10 mouse cellular contexts compared by ENCODE assay signal in genomic region chr4:136242065-136242703, GRCm38 (mm10). TPM values are rescaled to one million over a fixed set of nuclear protein-coding genes. Genes with fewer than 3 reads are reported as not detected.
DNase-seq lines count a peak whose midpoint lies in the region; ATAC-seq and TF ChIP-seq lines count a peak whose summit lies in the region.
"Had no signal": no experiment of that assay in that cellular context is flagged by ENCODE, and none has a peak within 500 bp of the region (broad histone marks: within the 10 kb centered on the region; RNA-seq: fewer than 3 reads in every experiment).

No protein-coding gene starts in this region.

- H3K27ac ChIP-seq in hindbrain, postnatal 0 days, result no peak overlapping the region
- H3K27ac ChIP-seq in hindbrain, embryonic 16.5 days (ENCODE audit: low read depth, low read length), result no peak overlapping the region
- no peak overlapping the region for H3K27ac ChIP-seq in lung, embryonic 14.5 days (ENCODE audit: low read depth)
- H3K27ac ChIP-seq: liver, embryonic 13.5 days; neural tube, embryonic 13.5 days had no signal

- peaks cover 9% of the 10 kb centered on the region; the same call in 1 of the 2 replicates for H3K27me3 ChIP-seq in hindbrain, postnatal 0 days (ENCODE audit: insufficient read depth, low read length)
- H3K27me3 ChIP-seq in hindbrain, embryonic 16.5 days (replicated peaks; ENCODE audit: control insufficient read depth, insufficient read depth, low read length), result peaks cover 23% of the 10 kb centered on the region
- no peaks in the 10 kb centered on the region for H3K27me3 ChIP-seq in C2C12 (ENCODE audit: control insufficient read depth, insufficient read depth, insufficient read length)
- H3K27me3 ChIP-seq in lung, embryonic 14.5 days (ENCODE audit: insufficient read depth, low read length), result peaks cover 33% of the 10 kb centered on the region

- H3K9me3 ChIP-seq in hindbrain, postnatal 0 days (ENCODE audit: low read length), result no peaks in the 10 kb centered on the region
- no peaks in the 10 kb centered on the region for H3K9me3 ChIP-seq in hindbrain, embryonic 16.5 days (ENCODE audit: control insufficient read depth, low read length)
- H3K9me3 ChIP-seq in lung, embryonic 14.5 days (ENCODE audit: low read depth, low read length), result no peaks in the 10 kb centered on the region
- H3K9me3 ChIP-seq: liver, embryonic 13.5 days; neural tube, embryonic 13.5 days had no signal

- H3K79me3 ChIP-seq in C2C12 (ENCODE audit: low read depth), result no peaks in the 10 kb centered on the region

- no peak overlapping the region for H3K4me3 ChIP-seq in hindbrain, postnatal 0 days (ENCODE audit: low read length)
- H3K4me3 ChIP-seq in hindbrain, embryonic 16.5 days (ENCODE audit: low read length), result no peak overlapping the region
- H3K4me3 ChIP-seq in C2C12 (ENCODE audit: insufficient read depth, poor library complexity, severe bottlenecking), result no peak overlapping the region
- no peak overlapping the region for H3K4me3 ChIP-seq in lung, embryonic 14.5 days (ENCODE audit: low read depth, low read length)
- H3K4me3 ChIP-seq: liver, embryonic 13.5 days; neural tube, embryonic 13.5 days had no signal

- H3K9ac ChIP-seq in hindbrain, postnatal 0 days (replicated peaks; ENCODE audit: low read length), result no peak overlapping the region
- no peak overlapping the region for H3K9ac ChIP-seq in hindbrain, embryonic 16.5 days (ENCODE audit: low read depth, low read length)
- no peak overlapping the region for H3K9ac ChIP-seq in lung, embryonic 14.5 days
- H3K9ac ChIP-seq: liver, embryonic 13.5 days; neural tube, embryonic 13.5 days had no signal

- H3K4me2 ChIP-seq in hindbrain, postnatal 0 days (ENCODE audit: low read depth, low read length), result no peak overlapping the region
- H3K4me2 ChIP-seq in hindbrain, embryonic 16.5 days (ENCODE audit: low read length), result no peak overlapping the region
- no peak overlapping the region for H3K4me2 ChIP-seq in lung, embryonic 14.5 days
- H3K4me2 ChIP-seq: liver, embryonic 13.5 days; neural tube, embryonic 13.5 days had no signal

- H3K79me2 ChIP-seq in C2C12 (ENCODE audit: control insufficient read depth, insufficient read depth), result no peaks in the 10 kb centered on the region

- DNase-seq in hindbrain, postnatal 0 days (ENCODE audit: low spot score), result no peak
- DNase-seq in NIH3T3 (ENCODE audit: low read depth), result peak; percentile 71
- DNase-seq in lung, embryonic 14.5 days, result peak; percentile 58
- no peak for DNase-seq in gastrocnemius, postnatal 10 days
- no peak for DNase-seq in urinary bladder, postnatal 4 days (ENCODE audit: low spot score in 2 of 2)
- DNase-seq: liver, embryonic 13.5 days had no signal

- peak; percentile 59 for TF ChIP-seq CTCF in hindbrain, postnatal 0 days (IDR thresholded peaks at IDR 0.05; ENCODE audit: low read depth)
- no peak for TF ChIP-seq CTCF in C2C12 (IDR thresholded peaks at IDR 0.05; ENCODE audit: control insufficient read depth, insufficient read depth, insufficient read length)
- peak; percentile 67 for TF ChIP-seq CTCF in lung, embryonic 14.5 days (IDR thresholded peaks at IDR 0.05; ENCODE audit: low read depth)

- no peaks in the 10 kb centered on the region for H3K36me3 ChIP-seq in hindbrain, postnatal 0 days (ENCODE audit: insufficient read depth, low read length)
- 0 out of 2 replicates have a peak, but pooled peaks cover 2% of the 10 kb centered on the region for H3K36me3 ChIP-seq in hindbrain, embryonic 16.5 days (ENCODE audit: control insufficient read depth, insufficient read depth, low read length)
- H3K36me3 ChIP-seq in C2C12 (ENCODE audit: control insufficient read depth, insufficient read depth), result no peaks in the 10 kb centered on the region
- H3K36me3 ChIP-seq in lung, embryonic 14.5 days (ENCODE audit: insufficient read depth), result peaks cover 27% of the 10 kb centered on the region; the same call in 1 of the 2 replicates
- H3K36me3 ChIP-seq: liver, embryonic 13.5 days had no signal

- WGBS in hindbrain, postnatal 0 days, result 43% methylated on average over 8 of the region's 8 CpGs
- 46% methylated on average over 8 of the region's 8 CpGs for WGBS in hindbrain, embryonic 16.5 days
- 44% methylated on average over 8 of the region's 8 CpGs for WGBS in lung, embryonic 14.5 days

- H3K4me1 ChIP-seq in hindbrain, postnatal 0 days (ENCODE audit: insufficient read depth, low read length), result no peaks in the 10 kb centered on the region
- H3K4me1 ChIP-seq in hindbrain, embryonic 16.5 days (ENCODE audit: control insufficient read depth, insufficient read depth, low read depth, low read length), result peaks cover 1% of the 10 kb centered on the region
- H3K4me1 ChIP-seq in lung, embryonic 14.5 days (ENCODE audit: insufficient read depth), result peaks cover 6% of the 10 kb centered on the region; the same call in 1 of the 2 replicates

- H3ac ChIP-seq in C2C12 (ENCODE audit: control insufficient read depth, insufficient read length, low read depth), result no peak overlapping the region

- ATAC-seq in hindbrain, postnatal 0 days, result no peak
- ATAC-seq in hindbrain, embryonic 16.5 days, result no peak
- ATAC-seq in lung, embryonic 14.5 days (ENCODE audit: insufficient read depth), result no peak
- ATAC-seq: intestine, embryonic 16.5 days had no signal

TF ChIP-seq in C2C12, 6 proteins besides CTCF, POLR2A, EP300 and RAD21:
- no peak for TF ChIP-seq CEBPB (IDR thresholded peaks at IDR 0.05; ENCODE audit: low read depth)
- TF ChIP-seq MYOD1 (IDR thresholded peaks at IDR 0.05; ENCODE audit: control insufficient read depth, insufficient read length, low read depth), result no peak
- peak; percentile 20 for TF ChIP-seq USF1 (IDR thresholded peaks at IDR 0.05; ENCODE audit: low read depth)

RNA-seq across cellular contexts. Expression of gene Tcea3, which starts 5.3 kb away (rescaled TPM):
- 2.2 TPM in 1 of 2 replicates, not detected in the other for total RNA-seq in hindbrain, postnatal 0 days (2014; rRNA removed)
- 2.7 and 3.3 TPM in 2 replicates for polyA plus RNA-seq in hindbrain, postnatal 0 days (2015; fragmentation: Nextera tagmentation; extraction: Ambion mirVana)
- polyA plus RNA-seq in hindbrain, embryonic 16.5 days (2015; fragmentation: Nextera tagmentation; extraction: Ambion mirVana), result 2.1 and 3.5 TPM in 2 replicates
- polyA plus RNA-seq in C2C12 (2012; fragmentation: generic; extraction: Trizol), result 2.8 TPM
- polyA plus RNA-seq in lung, embryonic 14.5 days (2014; fragmentation: Nextera tagmentation; extraction: Ambion mirVana), result 12.0 and 14.3 TPM in 2 replicates
- 100 to 1,000 TPM; 199 to 247 TPM for total RNA-seq in gastrocnemius, postnatal 10 days (2021)

RNA-seq across cellular contexts. Expression of gene Asap3, which starts 36.0 kb away (rescaled TPM):
- 9.1 and 10.5 TPM in 2 replicates for total RNA-seq in hindbrain, postnatal 0 days (2014; rRNA removed)
- 4.1 TPM in 2 replicates for polyA plus RNA-seq in hindbrain, postnatal 0 days (2015; fragmentation: Nextera tagmentation; extraction: Ambion mirVana)
- 6.2 and 7.9 TPM in 2 replicates for polyA plus RNA-seq in hindbrain, embryonic 16.5 days (2015; fragmentation: Nextera tagmentation; extraction: Ambion mirVana)
- 3.8 TPM for polyA plus RNA-seq in C2C12 (2012; fragmentation: generic; extraction: Trizol)
- polyA plus RNA-seq in lung, embryonic 14.5 days (2014; fragmentation: Nextera tagmentation; extraction: Ambion mirVana), result 4.4 and 5.4 TPM in 2 replicates
- total RNA-seq in gastrocnemius, postnatal 10 days (2021), result 10 to 100 TPM in 1 of 2 experiments, 1 to 10 TPM in 1; 7.2 to 10.1 TPM

RNA-seq across cellular contexts. Expression of gene Zfp46, which starts 42.3 kb away (rescaled TPM):
- total RNA-seq in hindbrain, postnatal 0 days (2014; rRNA removed), result 53.4 and 61.5 TPM in 2 replicates
- polyA plus RNA-seq in hindbrain, postnatal 0 days (2015; fragmentation: Nextera tagmentation; extraction: Ambion mirVana), result 22.4 and 22.6 TPM in 2 replicates
- polyA plus RNA-seq in hindbrain, embryonic 16.5 days (2015; fragmentation: Nextera tagmentation; extraction: Ambion mirVana), result 35.2 and 44.8 TPM in 2 replicates
- polyA plus RNA-seq in C2C12 (2012; fragmentation: generic; extraction: Trizol), result 5.2 TPM
- 27.7 and 31.2 TPM in 2 replicates for polyA plus RNA-seq in lung, embryonic 14.5 days (2014; fragmentation: Nextera tagmentation; extraction: Ambion mirVana)
- 10 to 100 TPM; 44.5 to 48.7 TPM for total RNA-seq in gastrocnemius, postnatal 10 days (2021)

Comparison
In these comparisons a context has a peak if more than half of its experiments do, and no peak if none do; other contexts are left out.
1. DNase-seq: peak in NIH3T3 (single experiment) and lung, embryonic 14.5 days (single experiment); none in hindbrain, postnatal 0 days (single experiment), gastrocnemius, postnatal 10 days (single experiment) and urinary bladder, postnatal 4 days (0 of 2).